Mouse (Mus musculus): ENCODE results near the gene Tmbim1.

- no peak for TF ChIP-seq CTCF (IDR thresholded peaks at IDR 0.05)
- no peak for TF ChIP-seq EP300 (IDR thresholded peaks at IDR 0.05)
Observed at GRCm38 (mm10) chr1:74314796-74315195, 9.4 kb upstream of the Tmbim1 start.
